Mouse (Mus musculus): ENCODE results near the gene Gm21028.
"Not testable (repeated sequence)": the region's sequence is repeated elsewhere in the genome, so short reads cannot be mapped to it uniquely, and the experiment has no call there.

The Gm21028 gene

GRCm38 (mm10) chr7:42578488-42578887 lies at the start of gene Gm21028:
TSS of gene Gm21028 (minus strand) at chr7:42578588.
- no peak for DNase-seq (ENCODE audit: extremely low read depth, low read depth, low spot score)

DNA sequence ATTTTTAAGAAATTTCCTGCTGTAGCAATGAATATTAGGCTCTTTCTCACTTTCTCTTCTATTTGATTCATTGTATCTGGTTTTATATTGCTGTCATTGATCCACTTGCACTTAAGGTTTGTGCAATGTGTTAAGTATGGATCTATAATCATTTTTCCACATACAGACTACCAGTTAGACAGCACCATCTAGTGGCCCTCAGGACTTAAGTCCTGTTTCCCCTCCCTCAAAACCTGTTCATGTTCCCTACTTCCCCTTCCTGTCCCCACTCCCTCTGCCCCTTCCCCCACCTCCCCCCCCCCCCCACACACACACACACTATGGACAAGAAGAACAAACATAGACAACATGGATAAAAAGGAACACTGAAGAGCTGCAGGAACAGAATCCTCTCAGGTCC lies 17.3 kb upstream of the Gm21028 start:
- not testable (repeated sequence) for DNase-seq (ENCODE audit: extremely low read depth, low read depth, low spot score)

DNA sequence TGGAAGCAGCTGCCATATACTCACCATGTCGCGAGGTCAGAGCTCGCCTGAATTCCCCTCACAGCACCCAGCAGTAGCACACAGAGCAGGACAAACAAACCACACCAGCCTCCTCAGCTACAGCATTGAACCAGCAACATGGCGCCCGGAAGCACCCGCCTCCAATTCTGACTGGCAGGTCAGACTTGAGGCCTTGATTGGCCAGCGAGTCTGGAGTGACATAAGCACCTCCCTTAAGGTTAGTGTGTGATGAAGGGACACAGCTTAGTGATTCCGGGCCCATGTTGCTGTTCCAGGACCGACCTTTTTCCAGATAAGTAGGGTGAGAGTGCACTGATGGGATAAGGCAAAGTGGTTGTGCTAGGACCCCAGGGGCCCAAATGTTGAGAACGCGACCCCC lies 14.0 kb upstream of the Gm21028 start, which contains the start of gene Zfp977:
TSS of gene Zfp977 (minus strand) at position 135 of the 400 bp plus-strand sequence.
- not testable (repeated sequence) for DNase-seq (ENCODE audit: extremely low read depth, low read depth, low spot score)

DNA sequence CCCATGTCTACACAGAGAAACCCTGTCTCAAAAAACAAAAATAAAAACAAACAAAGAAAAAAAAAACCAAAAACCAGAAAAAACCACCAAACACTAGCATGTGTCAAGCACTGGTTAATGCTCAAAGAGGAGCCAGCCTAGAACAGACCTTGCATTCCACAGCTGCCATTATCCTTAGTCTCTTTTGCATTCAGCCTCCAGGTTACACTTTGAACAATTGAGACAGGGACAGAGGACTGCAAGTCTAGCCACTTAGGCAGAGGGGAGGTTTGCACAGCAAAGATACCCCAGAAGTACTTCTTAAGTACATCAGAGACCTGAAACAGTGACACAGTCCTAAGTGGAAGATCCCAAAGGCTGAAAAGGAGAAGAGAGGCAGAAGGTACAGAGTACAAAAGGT lies 12.9 kb upstream of the Gm21028 start:
- DNase-seq (ENCODE audit: extremely low read depth, low read depth, low spot score): not testable (repeated sequence)

GRCm38 (mm10) chr7:42551766-42552165 lies 26.6 kb downstream of the Gm21028 start:
- DNase-seq (ENCODE audit: extremely low read depth, low read depth, low spot score): no peak
